Mouse (Mus musculus) embryonic fibroblast, embryonic 13.5 days (primary cell): ENCODE measurements around the gene Nlrp3.

Source experiments
- CTCF ChIP-seq: IDR thresholded peaks from 2 replicates; pipeline ENCODE4 v1.5.1; 2011; ENCODE audit warnings: mild to moderate bottlenecking, control low read depth, low read length, moderate library complexity, borderline replicate concordance; ENCODE audit not compliant: insufficient read depth
- POLR2A ChIP-seq: IDR thresholded peaks from 2 replicates; pipeline ENCODE4 v1.6.1; 2011; ENCODE audit warnings: low read depth, mild to moderate bottlenecking, control low read depth, low read length, moderate library complexity

GRCm38 (mm10) chr11:59593189-59593588 lies 51.8 kb downstream of the Nlrp3 start, which contains the start of gene Olfr223:
- TF ChIP-seq CTCF (no peak), POLR2A (no peak)
